In genomic region chr17:14204061-14204460, GRCm38 (mm10) we compare ENCODE assay signal across 8 mouse cellular contexts. TPM values are rescaled to one million over a fixed set of nuclear protein-coding genes. Genes with fewer than 3 reads are reported as not detected.
DNase-seq lines count a peak whose midpoint lies in the region; ATAC-seq and TF ChIP-seq lines count a peak whose summit lies in the region.

Gene Dact2 (minus strand): TSS chr17:14204304.

- intact Hi-C loops in left cerebral cortex, postnatal 36 days (cut with DNase I): loop anchor here (5.0 kb wide), 1 partner anchor 37 kb away; no protein-coding TSS in a partner anchor

- H3K27ac ChIP-seq in embryonic facial prominence, embryonic 13.5 days: peak within 1 kb of the TSS; percentile 48
- no peak within 1 kb of the TSS for H3K27ac ChIP-seq in hindbrain, embryonic 12.5 days
- H3K27ac ChIP-seq in midbrain, postnatal 0 days (ENCODE audit: low read depth, low read length): peak within 1 kb of the TSS; percentile 63

- DNase-seq in left cerebral cortex, postnatal 36 days (ENCODE audit: low spot score in 2 of 2): peak; percentile 72 to 78
- DNase-seq in midbrain, postnatal 0 days (ENCODE audit: low spot score): peak; percentile 71
- no peak for DNase-seq in B cell, adult 2 months
- no peak for DNase-seq in natural killer cell, adult 2 months (ENCODE audit: low spot score in 2 of 2)

- no peaks in the 10 kb centered on the region for H3K4me1 ChIP-seq in erythroblast, embryonic 14.5 days (ENCODE audit: control insufficient read depth)
- H3K4me1 ChIP-seq in embryonic facial prominence, embryonic 13.5 days: peaks cover 57% of the 10 kb centered on the region
- H3K4me1 ChIP-seq in hindbrain, embryonic 12.5 days: peaks cover 32% of the 10 kb centered on the region
- H3K4me1 ChIP-seq in midbrain, postnatal 0 days (ENCODE audit: insufficient read depth, low read length): no peaks in the 10 kb centered on the region; the same call in 1 of the 2 replicates

- no peaks in the 10 kb centered on the region for H3K36me3 ChIP-seq in erythroblast, embryonic 14.5 days (ENCODE audit: control insufficient read depth)
- H3K36me3 ChIP-seq in embryonic facial prominence, embryonic 13.5 days: no peaks in the 10 kb centered on the region
- no peaks in the 10 kb centered on the region for H3K36me3 ChIP-seq in hindbrain, embryonic 12.5 days
- H3K36me3 ChIP-seq in midbrain, postnatal 0 days (ENCODE audit: insufficient read depth, low read length): no peaks in the 10 kb centered on the region

- H3K4me2 ChIP-seq in embryonic facial prominence, embryonic 13.5 days: peak within 1 kb of the TSS; percentile 97
- H3K4me2 ChIP-seq in hindbrain, embryonic 12.5 days (replicated peaks): peak within 1 kb of the TSS; percentile 97
- peak within 1 kb of the TSS; percentile 93 for H3K4me2 ChIP-seq in midbrain, postnatal 0 days (ENCODE audit: low read depth, low read length, poor library complexity, severe bottlenecking)

- peak; percentile 71 for TF ChIP-seq CTCF in midbrain, postnatal 0 days (IDR thresholded peaks at IDR 0.05)

- no peak for ATAC-seq in erythroblast, adult 5-6 weeks (replicated peaks; ENCODE audit: low FRiP score, poor library complexity, severe bottlenecking)
- ATAC-seq in embryonic facial prominence, embryonic 13.5 days (ENCODE audit: insufficient number of reproducible peaks, insufficient read depth, low FRiP score, low TSS enrichment, low read depth): no peak
- no peak for ATAC-seq in hindbrain, embryonic 12.5 days (ENCODE audit: low FRiP score)
- ATAC-seq in midbrain, postnatal 0 days (ENCODE audit: low FRiP score): peak; percentile 65

- H3K9ac ChIP-seq in embryonic facial prominence, embryonic 13.5 days: peak within 1 kb of the TSS; percentile 79
- peak within 1 kb of the TSS; percentile 68 for H3K9ac ChIP-seq in hindbrain, embryonic 12.5 days
- H3K9ac ChIP-seq in midbrain, postnatal 0 days (replicated peaks; ENCODE audit: low read length, poor library complexity, severe bottlenecking): peak within 1 kb of the TSS; percentile 83

- WGBS in embryonic facial prominence, embryonic 13.5 days: 44% methylated on average over 13 of the region's 13 CpGs
- WGBS in hindbrain, embryonic 12.5 days: 49% methylated on average over 13 of the region's 13 CpGs
- 42% methylated on average over 13 of the region's 13 CpGs for WGBS in midbrain, postnatal 0 days

- peaks cover 49% of the 10 kb centered on the region for H3K27me3 ChIP-seq in erythroblast, embryonic 14.5 days (ENCODE audit: control insufficient read depth)
- H3K27me3 ChIP-seq in embryonic facial prominence, embryonic 13.5 days: peaks cover 74% of the 10 kb centered on the region
- H3K27me3 ChIP-seq in hindbrain, embryonic 12.5 days: peaks cover 80% of the 10 kb centered on the region
- H3K27me3 ChIP-seq in midbrain, postnatal 0 days (ENCODE audit: insufficient read depth, low read length): peaks cover 16% of the 10 kb centered on the region

- H3K4me3 ChIP-seq in erythroblast, embryonic 14.5 days (replicated peaks): peak within 1 kb of the TSS; percentile 58
- H3K4me3 ChIP-seq in embryonic facial prominence, embryonic 13.5 days: peak within 1 kb of the TSS; percentile 74
- H3K4me3 ChIP-seq in hindbrain, embryonic 12.5 days: peak within 1 kb of the TSS; percentile 61
- H3K4me3 ChIP-seq in midbrain, postnatal 0 days (ENCODE audit: low read depth, low read length): peak within 1 kb of the TSS; percentile 79

- H3K9me3 ChIP-seq in erythroblast, embryonic 14.5 days (ENCODE audit: control insufficient read depth, low read length): no peaks in the 10 kb centered on the region
- no peaks in the 10 kb centered on the region for H3K9me3 ChIP-seq in embryonic facial prominence, embryonic 13.5 days
- H3K9me3 ChIP-seq in hindbrain, embryonic 12.5 days (replicated peaks): no peaks in the 10 kb centered on the region
- H3K9me3 ChIP-seq in midbrain, postnatal 0 days (ENCODE audit: low read length): no peaks in the 10 kb centered on the region

RNA-seq across cellular contexts. Expression of gene Dact2, which starts in this region (rescaled TPM):
- not detected in 2 replicates for polyA plus RNA-seq in erythroblast, embryonic 14.5 days (2012)
- not detected in 2 replicates for total RNA-seq in erythroblast, adult 5-6 weeks (2015; ENCODE audit: low replicate concordance)
- total RNA-seq in erythroblast, adult 5-6 weeks (2017; ENCODE audit: low replicate concordance): 1.1 TPM in 1 of 2 replicates, not detected in the other
- 2.5 and 3.1 TPM in 2 replicates for polyA plus RNA-seq in embryonic facial prominence, embryonic 13.5 days (2015; fragmentation: Nextera tagmentation; extraction: Ambion mirVana)
- polyA plus RNA-seq in hindbrain, embryonic 12.5 days (2016; fragmentation: Nextera tagmentation; extraction: Ambion mirVana): 1.0 and 1.3 TPM in 2 replicates
- total RNA-seq in left cerebral cortex, postnatal 36 days (2021): 100 to 1,000 TPM in 1 of 2 experiments, 10 to 100 TPM in 1; 73.9 to 113 TPM
- 19.4 and 19.9 TPM in 2 replicates for total RNA-seq in midbrain, postnatal 0 days (2014; rRNA removed)
- 2.8 TPM in 2 replicates for polyA plus RNA-seq in midbrain, postnatal 0 days (2015; fragmentation: Nextera tagmentation; extraction: Ambion mirVana)

Comparison
In these comparisons a context has a peak if more than half of its experiments do, and no peak if none do; other contexts are left out.
1. DNase-seq: peak in left cerebral cortex, postnatal 36 days (2 of 2) and midbrain, postnatal 0 days (single experiment); none in B cell, adult 2 months (0 of 2) and natural killer cell, adult 2 months (0 of 2).
2. Peak in every context shown above with its lines, with median percentiles within 50 percentile points of each other: H3K4me3 ChIP-seq, H3K4me2 ChIP-seq and H3K9ac ChIP-seq.